Mouse (Mus musculus) thymus, adult 2 months (tissue): ENCODE results near the gene Acsl6.

Experiments used
- CTCF ChIP-seq: fragments of 200-500 bp; IDR thresholded peaks from 2 replicates; pipeline ENCODE4 v1.5.1; 2012; ENCODE audit warnings: mild to moderate bottlenecking, control low read depth, low read length, moderate library complexity, borderline replicate concordance; ENCODE audit not compliant: control insufficient read depth, poor library complexity, insufficient read depth; ENCODE audit errors: extremely low read depth
- POLR2A ChIP-seq: fragments of 200-500 bp; IDR thresholded peaks from 2 replicates; pipeline ENCODE4 v1.6.1; 2012; ENCODE audit warnings: mild to moderate bottlenecking, low read length, control low read depth, moderate library complexity; ENCODE audit not compliant: control insufficient read depth, poor library complexity, insufficient read depth; ENCODE audit errors: extremely low read depth

- TF ChIP-seq CTCF, result no peak
- TF ChIP-seq POLR2A, result no peak
Observed at GRCm38 (mm10) chr11:54355564-54355955, 52.0 kb downstream of the Acsl6 start.
